Mouse (Mus musculus) small intestine, adult 2 months (tissue): Measurements from ENCODE around the gene 3110040M04Rik.
"Not testable (repeated sequence)": the region's sequence is repeated elsewhere in the genome, so short reads cannot be mapped to it uniquely, and the experiment has no call there.

Experiments
- CTCF ChIP-seq: fragments of 200-500 bp; IDR thresholded peaks from 2 replicates; pipeline ENCODE4 v1.5.1; 2012; ENCODE audit warnings: low read depth, mild to moderate bottlenecking, control low read depth, inconsistent platforms, low read length, moderate library complexity, mixed read lengths; ENCODE audit not compliant: insufficient replicate concordance, insufficient read length; ENCODE audit errors: extremely low read depth
- POLR2A ChIP-seq: fragments of 200-500 bp; IDR thresholded peaks from 2 replicates; pipeline ENCODE4 v1.6.1; 2012; ENCODE audit warnings: low read depth, mild to moderate bottlenecking, control low read depth, inconsistent platforms, low read length, moderate library complexity

GRCm38 (mm10) chr1:151195986-151196385 lies 7.9 kb upstream of the 3110040M04Rik start:
- TF ChIP-seq CTCF, POLR2A: not testable (repeated sequence)
